Mouse (Mus musculus) large intestine, adult 2 months (tissue): ENCODE measurements around the gene Lair1. TPM values are rescaled to one million over a fixed set of nuclear protein-coding genes. Genes with fewer than 3 reads are reported as not detected.
"Not testable (repeated sequence)": the region's sequence is repeated elsewhere in the genome, so short reads cannot be mapped to it uniquely, and the experiment has no call there.

ENCODE experiments used
- DNase-seq: peaks from one replicate; pipeline ENCODE4 v3.0.0-alpha.2; 2012; ENCODE audit warnings: low read depth, low spot score
- WGBS: fragments of 180-500 bp; shearing (Covaris S2); methylation state at CpG from one replicate; pipeline ENCODE4 v1.1.7; 2018; 5-methylcytosine and 5-hydroxymethylcytosine counted together
- polyA plus RNA-seq: library from polyadenylated mRNA; depleted of rRNA; stranded (reverse); fragments of >200 nt; gene quantifications from 2 replicates; pipeline ENCODE4 v1.2.3, GENCODE M21; 2012; rRNA removed

Gene Lair1
- polyA plus RNA-seq, 1 experiment: 5.0 TPM

DNA sequence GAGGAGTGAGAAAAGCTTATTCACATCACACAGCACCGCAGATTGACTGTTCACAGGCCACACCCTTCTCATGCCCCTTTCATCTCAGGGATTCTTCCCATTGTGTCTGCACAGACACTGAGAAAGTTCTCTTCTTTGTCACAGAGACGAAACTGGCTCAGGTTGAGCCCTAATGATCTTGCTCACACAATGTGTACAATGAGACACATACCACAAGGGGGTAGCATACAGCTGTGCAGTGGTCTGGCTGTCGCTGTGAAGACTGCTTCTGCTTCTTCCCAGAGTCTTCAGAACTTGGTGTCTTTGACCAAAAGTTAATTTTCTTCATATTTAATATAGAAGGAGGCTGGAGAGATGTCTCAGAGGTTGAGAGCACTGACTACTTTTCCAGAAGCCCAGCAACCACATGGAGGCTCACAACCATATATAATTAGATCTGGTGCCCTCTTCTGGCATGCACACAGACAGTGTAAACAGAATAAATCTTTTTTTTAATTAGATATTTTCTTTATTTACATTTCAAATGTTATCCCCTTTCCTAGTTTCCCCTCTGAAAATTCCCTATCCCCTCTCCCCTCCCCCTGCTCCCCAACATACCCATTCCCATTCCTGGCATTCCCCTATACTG, 36.1 kb downstream of the Lair1 start:
- 27% methylated on average over 3 of the region's 3 CpGs for WGBS
- DNase-seq: peak; percentile 3

DNA sequence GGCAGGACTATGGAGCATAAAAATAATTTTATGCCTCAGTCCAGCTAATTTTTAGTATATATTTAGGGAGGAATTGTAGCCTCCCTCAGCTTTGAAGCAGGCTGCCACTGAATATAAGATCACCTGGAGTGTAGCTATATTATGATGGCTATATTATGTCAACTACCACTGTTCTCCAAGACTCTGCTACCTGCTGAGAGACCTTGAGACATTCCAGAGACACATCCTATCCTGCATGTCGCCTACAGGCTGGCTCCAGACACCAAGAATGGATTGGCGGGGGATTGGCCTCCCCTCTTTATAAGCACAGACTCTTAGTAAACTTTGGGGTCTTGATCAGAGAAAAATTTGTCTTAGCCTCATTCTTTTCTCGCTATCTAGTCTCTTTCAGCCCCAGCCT, 58.4 kb downstream of the Lair1 start:
- not testable (repeated sequence) for DNase-seq
- WGBS: 67% methylated on average over 3 of the region's 3 CpGs

DNA sequence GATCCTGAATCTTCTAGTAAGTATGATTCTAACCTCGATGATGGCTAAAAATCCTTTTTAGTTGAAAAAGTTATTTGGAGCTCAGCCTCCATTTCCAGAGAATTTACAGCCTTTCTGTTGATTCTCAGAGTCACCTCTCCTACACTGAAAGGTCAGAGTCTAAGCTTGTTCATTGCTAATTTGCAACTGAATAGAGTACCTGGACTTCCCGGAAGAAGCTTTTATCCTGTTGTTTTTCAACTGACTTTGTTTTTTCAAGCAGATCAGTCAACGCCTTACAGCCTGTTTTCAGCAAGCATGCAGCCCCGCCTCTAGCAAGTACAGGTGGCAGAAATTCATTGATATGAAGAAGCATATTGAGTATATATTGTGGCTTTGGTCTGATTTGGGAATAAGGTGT, 59.0 kb downstream of the Lair1 start:
- DNase-seq: not testable (repeated sequence)
- WGBS: 65% methylated on average over 4 of the region's 4 CpGs

DNA sequence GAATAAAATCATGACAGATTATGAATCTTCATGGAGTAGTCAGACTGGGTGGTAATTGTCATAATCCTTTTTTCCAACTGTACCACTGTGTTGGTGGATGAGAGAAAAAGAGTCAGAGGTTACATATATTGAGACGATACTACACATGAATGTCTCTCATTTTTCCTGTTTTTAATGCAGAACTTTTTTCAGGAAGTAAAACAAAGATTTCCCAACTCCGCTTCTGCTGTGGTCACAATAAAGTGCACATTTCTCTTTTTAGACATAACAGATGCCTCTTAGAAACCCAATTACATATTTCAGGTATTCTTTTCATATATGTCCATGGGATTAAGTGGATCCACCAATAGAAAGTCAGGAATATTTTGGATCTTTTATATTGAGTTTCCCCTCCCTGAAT, 101.0 kb downstream of the Lair1 start:
- no peak for DNase-seq
- 83% methylated on average over 2 of the region's 2 CpGs for WGBS

DNA sequence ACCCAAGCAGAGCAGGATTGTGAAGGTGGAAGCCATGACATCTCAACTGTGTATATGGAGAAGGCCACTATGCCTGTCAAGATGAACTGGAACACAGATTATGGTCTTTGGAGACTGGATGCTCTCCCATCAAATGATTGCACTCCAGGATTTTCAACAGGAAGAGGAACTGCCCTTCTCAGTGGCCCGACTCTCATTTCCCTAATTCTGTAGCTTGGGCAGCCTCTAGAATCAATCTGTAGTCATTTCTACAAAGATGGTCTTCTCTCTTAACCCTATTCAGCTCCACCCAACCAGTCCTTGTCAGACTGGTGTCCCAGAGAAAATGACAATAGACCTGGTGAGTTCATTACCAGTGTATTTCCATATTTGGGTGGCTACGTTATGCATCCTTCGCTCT, 105.6 kb downstream of the Lair1 start:
- DNase-seq: no peak
- WGBS: 86% methylated on average over 3 of the region's 3 CpGs

Other genes with a start within 250 kb of the Lair1 start
- gene Gm15448, start 237.5 kb downstream of the Lair1 start, polyA plus RNA-seq: 0.14 and 0.26 TPM in 2 replicates
- gene Pira2, start 218.2 kb downstream of the Lair1 start, polyA plus RNA-seq: 0.48 and 0.51 TPM in 2 replicates
- 0.20 and 0.44 TPM in 2 replicates for gene Gm14548, start 165.1 kb downstream of the Lair1 start, polyA plus RNA-seq
- 0.32 and 0.49 TPM in 2 replicates for gene Lilra6, start 147.7 kb downstream of the Lair1 start, polyA plus RNA-seq
- gene Ttyh1, start 56.2 kb upstream of the Lair1 start, polyA plus RNA-seq: 17.8 and 26.8 TPM in 2 replicates
- 97.6 and 326 TPM in 2 replicates for gene Leng8, start 73.8 kb upstream of the Lair1 start, polyA plus RNA-seq
- gene Leng9, start 87.2 kb upstream of the Lair1 start, polyA plus RNA-seq: 30.0 and 45.0 TPM in 2 replicates
- 220 and 269 TPM in 2 replicates for gene Cdc42ep5, start 101.7 kb upstream of the Lair1 start, polyA plus RNA-seq
- gene Lilra5, start 174.6 kb upstream of the Lair1 start, polyA plus RNA-seq: 0.69 and 1.2 TPM in 2 replicates